Mouse (Mus musculus) liver, embryonic 14.5 days (tissue): Measurements from ENCODE around the gene Prmt7. TPM values are rescaled to one million over a fixed set of nuclear protein-coding genes. Genes with fewer than 3 reads are reported as not detected.

ENCODE experiments used
- ATAC-seq: fragments of 200-750 bp; cut with Nextera tagmentation; 2 replicates; pipeline ENCODE4 v1.8.0; 2017; ENCODE audit warnings: moderate number of reproducible peaks, mild to moderate bottlenecking, moderate library complexity; ENCODE audit not compliant: insufficient read depth
- DNase-seq, 3 experiments: peaks; one replicate each; pipeline ENCODE4 v3.0.0-alpha.2; 2012 to 2013; ENCODE audit warnings: low read depth in 3 of 3, low spot score in 3 of 3
- H3K27ac ChIP-seq: fragments of 300-500 bp; sonication (generic); 2 replicates; pipeline ENCODE4 v1.5.1; 2014; ENCODE audit warnings: moderate library complexity, mild to moderate bottlenecking, control low read depth, inconsistent platforms
- H3K27me3 ChIP-seq: fragments of 300-500 bp; sonication (generic); 2 replicates; pipeline ENCODE4 v1.6.1; 2014; ENCODE audit warnings: mild to moderate bottlenecking, low read length, moderate library complexity; ENCODE audit not compliant: control insufficient read depth, insufficient read depth
- H3K36me3 ChIP-seq: fragments of 300-500 bp; sonication (generic); replicated peaks from 2 replicates; pipeline ENCODE4 v1.6.1; 2014; ENCODE audit warnings: low read depth; ENCODE audit not compliant: control insufficient read depth, insufficient read depth
- H3K4me1 ChIP-seq, 2 experiments: fragments of 200-500 bp in 1 of 2; fragments of 300-500 bp in 1 of 2; sonication (generic) in 1 of 2; replicated peaks; 2 replicates each; pipeline ENCODE4 v1.6.1; 2012 to 2014; ENCODE audit warnings: antibody characterized with exemption in 1 of 2, inconsistent platforms in 1 of 2, low read length in 1 of 2; ENCODE audit not compliant: control insufficient read depth in 2 of 2, insufficient read depth in 2 of 2
- H3K4me2 ChIP-seq: fragments of 300-500 bp; sonication (generic); 2 replicates; pipeline ENCODE4 v1.6.1; 2014; ENCODE audit warnings: low read depth, mild to moderate bottlenecking, control low read depth, moderate library complexity
- H3K4me3 ChIP-seq, 2 experiments: fragments of 200-500 bp in 1 of 2; fragments of 300-500 bp in 1 of 2; sonication (generic) in 1 of 2; 2 replicates each; pipeline ENCODE4 v1.5.1; 2012 to 2014; ENCODE audit warnings: low read depth in 2 of 2, low read length in 2 of 2, mild to moderate bottlenecking in 2 of 2, control low read depth in 1 of 2, inconsistent platforms in 1 of 2, moderate library complexity in 1 of 2; ENCODE audit not compliant: insufficient read depth in 1 of 2
- H3K9ac ChIP-seq: fragments of 300-500 bp; sonication (generic); replicated peaks from 2 replicates; pipeline ENCODE4 v1.6.1; 2014; ENCODE audit warnings: mild to moderate bottlenecking, control low read depth, moderate library complexity
- H3K9me3 ChIP-seq: fragments of 300-500 bp; sonication (generic); 2 replicates; pipeline ENCODE4 v1.6.1; 2016; ENCODE audit warnings: low read length, mixed read lengths; ENCODE audit not compliant: control insufficient read depth
- CTCF ChIP-seq: IDR thresholded peaks from 2 replicates; pipeline ENCODE4 v1.5.1; 2016; ENCODE audit warnings: antibody characterized with exemption, low read depth, control low read depth
- EP300 ChIP-seq: IDR thresholded peaks from 2 replicates; pipeline ENCODE4 v1.6.1; 2016; ENCODE audit warnings: antibody characterized with exemption, low read depth
- WGBS: fragments of 180-500 bp; shearing (Covaris S2); extraction: QIAGEN DNeasy Blood & Tissue Kit; methylation state at CpG from one replicate; pipeline ENCODE4 v1.1.7; 2014; ENCODE audit not compliant: insufficient replicate concordance; 5-methylcytosine and 5-hydroxymethylcytosine counted together
- polyA plus RNA-seq, 2 experiments: library from polyadenylated mRNA; depleted of rRNA in 1 of 2; stranded (reverse) in 1 of 2; unstranded in 1 of 2; fragments of >200 nt; fragmentation: Nextera tagmentation in 1 of 2; extraction: Ambion mirVana in 1 of 2; gene quantifications; 2 replicates each; pipeline versions ENCODE4 v1.2.1 to v1.2.3; 2012 to 2014

Prmt7 gene
- polyA plus RNA-seq, 2 experiments = 11.1 to 19.1 TPM

DNA sequence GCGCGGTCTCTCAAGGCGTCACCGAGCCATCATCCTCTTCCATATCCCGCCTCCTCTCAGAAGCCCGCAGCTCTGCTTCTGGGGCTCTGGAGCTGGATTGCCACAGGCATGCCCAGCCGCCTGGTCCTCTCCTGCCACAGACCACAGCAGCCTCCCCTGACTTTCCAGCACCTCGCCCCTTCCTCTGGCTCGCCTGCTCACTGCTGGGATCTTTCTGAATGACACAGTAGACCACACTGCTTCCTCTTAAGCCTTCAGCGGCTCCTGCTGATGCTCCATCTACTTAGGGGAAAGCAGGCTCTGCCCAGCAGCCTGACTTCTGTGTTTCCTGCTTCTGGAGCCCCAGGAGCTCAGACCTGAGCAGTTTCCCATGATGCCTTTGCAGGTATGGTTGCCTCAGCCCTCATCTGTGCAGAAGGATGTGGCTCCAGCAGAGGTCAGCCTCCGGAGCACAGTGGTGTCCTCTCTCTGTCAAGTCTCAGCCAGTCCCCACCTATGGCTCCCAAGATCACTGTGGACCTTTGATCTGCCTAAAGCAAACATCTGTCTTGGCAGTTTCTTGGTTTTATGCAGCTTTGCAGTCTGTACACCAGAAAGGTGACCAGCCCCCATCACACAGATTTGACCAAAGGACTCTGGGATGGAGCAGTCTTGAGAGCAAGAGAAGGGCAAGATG, 67.8 kb downstream of the Prmt7 start:
- Histone ChIP-seq H3K4me2 (no peak overlapping the region), H3K36me3 (no peaks in the 10 kb centered on the region), H3K9ac (no peak overlapping the region), H3K27ac (no peak overlapping the region), H3K27me3 (no peaks in the 10 kb centered on the region), H3K9me3 (no peaks in the 10 kb centered on the region), H3K4me1 (no peaks in the 10 kb centered on the region), H3K4me3 (no peak overlapping the region)
- DNase-seq = no peak
- ATAC-seq = no peak
- 47% methylated on average over 11 of the region's 11 CpGs for WGBS
- no peak for TF ChIP-seq EP300
- TF ChIP-seq CTCF = no peak

DNA sequence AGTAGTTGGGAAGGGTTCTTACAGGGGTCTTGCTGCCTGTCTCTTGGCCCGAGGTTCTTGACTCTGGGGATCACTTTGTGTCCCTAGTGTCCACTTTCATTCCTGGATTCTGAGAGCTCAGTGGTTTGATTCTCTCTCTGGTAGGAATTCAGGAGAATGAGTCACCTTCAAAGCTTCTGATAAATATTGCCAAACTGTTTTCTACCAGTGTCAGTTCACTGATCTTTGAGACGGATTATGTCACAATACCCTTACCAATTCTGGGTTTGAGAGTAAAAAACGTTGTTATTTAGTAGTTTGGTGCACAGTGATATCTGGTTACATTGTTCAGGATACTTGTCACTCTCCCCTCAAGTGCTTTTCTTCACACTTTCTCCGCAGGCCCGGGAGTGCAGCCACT, 69.4 kb downstream of the Prmt7 start:
- H3K27ac ChIP-seq = no peak overlapping the region
- ATAC-seq = no peak
- no peak overlapping the region for H3K4me2 ChIP-seq
- TF ChIP-seq CTCF (no peak), EP300 (no peak)
- no peaks in the 10 kb centered on the region for H3K27me3 ChIP-seq
- H3K4me3 ChIP-seq = no peak overlapping the region
- H3K9me3 ChIP-seq = no peaks in the 10 kb centered on the region
- 42% methylated on average over 5 of the region's 5 CpGs for WGBS
- DNase-seq = no peak
- H3K4me1 ChIP-seq = no peaks in the 10 kb centered on the region
- no peaks in the 10 kb centered on the region for H3K36me3 ChIP-seq
- H3K9ac ChIP-seq = no peak overlapping the region

DNA sequence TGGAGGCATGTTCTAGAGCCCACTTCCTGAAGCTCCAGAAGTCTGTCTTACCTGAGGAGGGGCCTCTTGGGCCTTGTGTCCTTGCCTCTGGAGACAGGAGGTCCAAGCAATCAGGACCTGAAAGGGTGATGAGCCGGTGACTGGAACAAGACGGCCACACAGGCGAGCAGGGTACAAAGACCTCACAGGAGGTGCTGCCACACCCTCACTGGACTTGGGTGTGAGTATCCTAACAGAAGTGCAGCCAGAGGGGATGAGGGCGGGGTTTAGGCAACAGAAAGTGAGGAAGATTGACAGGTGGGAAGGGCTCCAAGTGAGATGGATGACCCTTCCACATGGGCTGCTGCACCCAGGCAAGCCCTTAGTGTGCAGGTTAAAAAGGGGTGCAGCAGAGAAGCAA, 70.1 kb downstream of the Prmt7 start:
- Histone ChIP-seq H3K36me3 (no peaks in the 10 kb centered on the region), H3K4me2 (no peak overlapping the region), H3K4me1 (no peaks in the 10 kb centered on the region), H3K9ac (no peak overlapping the region), H3K4me3 (no peak overlapping the region), H3K27ac (no peak overlapping the region), H3K9me3 (no peaks in the 10 kb centered on the region), H3K27me3 (no peaks in the 10 kb centered on the region)
- ATAC-seq (no peak), DNase-seq (no peak)
- 43% methylated on average over 4 of the region's 4 CpGs for WGBS
- TF ChIP-seq EP300 (no peak), CTCF (no peak)

DNA sequence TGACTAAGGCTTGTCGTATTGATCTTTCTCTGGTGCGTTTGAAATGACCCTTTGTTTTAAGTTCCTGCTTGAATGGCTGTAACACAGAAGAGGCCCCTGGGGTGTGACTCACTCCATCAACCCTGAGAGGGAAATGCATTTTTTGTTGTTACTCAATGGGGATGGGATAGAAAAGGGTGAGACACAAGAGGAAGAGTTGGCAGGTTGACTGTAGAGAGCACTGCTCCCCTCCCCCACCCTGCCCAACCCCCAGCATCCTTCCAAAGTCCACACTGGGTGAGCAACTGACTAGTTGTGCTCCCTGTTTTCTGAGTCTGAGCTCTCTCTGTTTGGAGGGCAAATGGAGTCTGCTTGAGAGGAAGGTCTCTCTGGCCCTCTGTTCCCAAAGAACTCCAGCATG, 76.7 kb downstream of the Prmt7 start:
- no peak for ATAC-seq

DNA sequence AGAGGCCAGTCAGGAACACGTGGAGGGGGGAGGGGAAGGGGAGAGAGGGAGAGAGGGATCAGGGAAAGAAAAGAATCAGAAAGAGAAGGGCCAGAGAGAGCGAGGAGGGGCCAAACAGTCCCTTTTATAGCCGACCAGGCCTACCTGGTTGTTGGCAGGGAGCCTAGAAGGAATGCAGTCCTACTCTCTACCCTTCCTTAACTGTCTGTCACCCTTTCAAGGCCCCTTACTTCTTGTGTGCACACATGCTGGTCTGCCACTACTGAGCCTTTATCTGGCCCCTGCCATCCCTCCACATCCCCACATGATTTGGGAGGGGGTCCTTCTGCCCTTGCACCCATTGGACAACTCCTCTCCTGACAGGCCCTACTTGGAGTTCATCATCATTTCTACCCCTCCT, 78.0 kb downstream of the Prmt7 start:
- 29% methylated on average over 2 of the region's 3 CpGs for WGBS
- no peak overlapping the region for H3K4me2 ChIP-seq
- H3K4me1 ChIP-seq = peaks cover 0 to 7% of the 10 kb centered on the region in 2 experiments; a peak in 1 of 4 replicates
- H3K9me3 ChIP-seq = no peaks in the 10 kb centered on the region
- no peaks in the 10 kb centered on the region for H3K36me3 ChIP-seq
- ATAC-seq (no peak), DNase-seq (no peak)
- TF ChIP-seq EP300 (no peak), CTCF (no peak)
- H3K27ac ChIP-seq = no peak overlapping the region
- no peak overlapping the region for H3K4me3 ChIP-seq
- no peaks in the 10 kb centered on the region for H3K27me3 ChIP-seq
- H3K9ac ChIP-seq = no peak overlapping the region

More for the DNA sequence above, 76.7 kb downstream of the Prmt7 start:
- Histone ChIP-seq H3K4me1 (peaks cover 0 to 7% of the 10 kb centered on the region in 2 experiments; a peak in 1 of 4 replicates), H3K27me3 (no peaks in the 10 kb centered on the region), H3K27ac (no peak overlapping the region), H3K4me2 (no peak overlapping the region), H3K9me3 (no peaks in the 10 kb centered on the region), H3K4me3 (no peak overlapping the region), H3K36me3 (no peaks in the 10 kb centered on the region), H3K9ac (no peak overlapping the region)
- TF ChIP-seq CTCF (no peak), EP300 (no peak)
- DNase-seq = no peak
- 29% methylated on average over 2 of the region's 2 CpGs for WGBS
